Mouse (Mus musculus): ENCODE data around the gene C8b.

- TF ChIP-seq CTCF (IDR thresholded peaks at IDR 0.05; ENCODE audit: low read depth), result no peak
- TF ChIP-seq EP300 (IDR thresholded peaks at IDR 0.05; ENCODE audit: low read depth), result no peak
Observed at GRCm38 (mm10) chr4:104718973-104719795, 46.9 kb upstream of the C8b start.
